Comparison of ENCODE assay signal across 8 mouse cellular contexts in genomic region chr15:99470971-99471676, GRCm38 (mm10). TPM values are rescaled to one million over a fixed set of nuclear protein-coding genes. Genes with fewer than 3 reads are reported as not detected.
A peak's percentile ranks its signal among the peaks of the same experiment; 100 is the strongest.
DNase-seq lines count a peak whose midpoint lies in the region; ATAC-seq and TF ChIP-seq lines count a peak whose summit lies in the region.

No protein-coding gene starts in this region.

- no peak for ATAC-seq in intestine, postnatal 0 days
- ATAC-seq in liver, embryonic 12.5 days = no peak
- no peak for ATAC-seq in neural tube, embryonic 11.5 days (ENCODE audit: insufficient read depth, low FRiP score, low TSS enrichment)

- intact Hi-C loops in gastrocnemius, postnatal 14 days (cut with DNase I; ENCODE audit: low total_unique reads) = no loop called here

- no peak overlapping the region for H3K4me3 ChIP-seq in intestine, postnatal 0 days (ENCODE audit: low read depth, low read length)
- no peak overlapping the region for H3K4me3 ChIP-seq in liver, embryonic 12.5 days
- no peak overlapping the region for H3K4me3 ChIP-seq in neural tube, embryonic 11.5 days (ENCODE audit: low read depth, low read length)

- H3K9me3 ChIP-seq in intestine, postnatal 0 days (ENCODE audit: control insufficient read depth) = no peaks in the 10 kb centered on the region
- no peaks in the 10 kb centered on the region for H3K9me3 ChIP-seq in liver, embryonic 12.5 days (replicated peaks)
- H3K9me3 ChIP-seq in neural tube, embryonic 11.5 days (ENCODE audit: control insufficient read depth, low read length) = no peaks in the 10 kb centered on the region

- TF ChIP-seq CTCF in intestine, postnatal 0 days (IDR thresholded peaks at IDR 0.05; ENCODE audit: low read depth) = peak; percentile 80

- no peak overlapping the region; the same call in 1 of the 2 replicates for H3K4me2 ChIP-seq in intestine, postnatal 0 days (replicated peaks; ENCODE audit: low read depth)
- H3K4me2 ChIP-seq in liver, embryonic 12.5 days = peak overlapping the region; percentile 10; the same call in 1 of the 2 replicates
- H3K4me2 ChIP-seq in neural tube, embryonic 11.5 days (ENCODE audit: low read depth) = no peak overlapping the region

- no peaks in the 10 kb centered on the region for H3K4me1 ChIP-seq in intestine, postnatal 0 days (replicated peaks; ENCODE audit: control insufficient read depth, insufficient read depth, low read length)
- H3K4me1 ChIP-seq in liver, embryonic 12.5 days = peaks cover 25% of the 10 kb centered on the region
- H3K4me1 ChIP-seq in neural tube, embryonic 11.5 days (ENCODE audit: control insufficient read depth, insufficient read depth, low read length) = 0 out of 2 replicates have a peak, but pooled peaks cover 2% of the 10 kb centered on the region

- H3K27ac ChIP-seq in intestine, postnatal 0 days (ENCODE audit: low read depth, low read length) = no peak overlapping the region
- H3K27ac ChIP-seq in liver, embryonic 12.5 days = no peak overlapping the region
- no peak overlapping the region for H3K27ac ChIP-seq in neural tube, embryonic 11.5 days (ENCODE audit: low read depth, low read length)

- 52% methylated on average over 17 of the region's 17 CpGs for WGBS in intestine, postnatal 0 days
- whole genome bisulfite sequencing in liver, embryonic 12.5 days (ENCODE audit: insufficient replicate concordance) = 50% methylated on average over 17 of the region's 17 CpGs
- WGBS in neural tube, embryonic 11.5 days = 67% methylated on average over 17 of the region's 17 CpGs

- peaks cover 4% of the 10 kb centered on the region; the same call in 1 of the 2 replicates for H3K27me3 ChIP-seq in intestine, postnatal 0 days (replicated peaks; ENCODE audit: control insufficient read depth, insufficient read depth, low read length)
- no peaks in the 10 kb centered on the region for H3K27me3 ChIP-seq in liver, embryonic 12.5 days (replicated peaks)
- no peaks in the 10 kb centered on the region for H3K27me3 ChIP-seq in neural tube, embryonic 11.5 days (ENCODE audit: control insufficient read depth, insufficient read depth, low read length)

- peak; percentile 70 for DNase-seq in layer of hippocampus, adult 11-12 months (ENCODE audit: low spot score)
- DNase-seq in layer of hippocampus, adult 9-10 months (ENCODE audit: low spot score) = no peak
- DNase-seq in cerebellum, adult 11-12 months = peak; percentile 70
- DNase-seq in gastrocnemius, postnatal 14 days = peak; percentile 55
- peak; percentile 63 for DNase-seq in neural tube, embryonic 11.5 days (ENCODE audit: low spot score)
- peak; percentile 72 for DNase-seq in thymus, postnatal 4 days

- 0 out of 2 replicates have a peak, but pooled peaks cover 5% of the 10 kb centered on the region for H3K36me3 ChIP-seq in intestine, postnatal 0 days (ENCODE audit: control insufficient read depth, insufficient read depth)
- peaks cover 22% of the 10 kb centered on the region for H3K36me3 ChIP-seq in liver, embryonic 12.5 days
- no peaks in the 10 kb centered on the region for H3K36me3 ChIP-seq in neural tube, embryonic 11.5 days (ENCODE audit: control insufficient read depth, insufficient read depth, low read length)

- no peak overlapping the region for H3K9ac ChIP-seq in intestine, postnatal 0 days (ENCODE audit: low read depth, low read length)
- H3K9ac ChIP-seq in liver, embryonic 12.5 days = no peak overlapping the region
- H3K9ac ChIP-seq in neural tube, embryonic 11.5 days (ENCODE audit: low read length) = no peak overlapping the region

RNA-seq across cellular contexts. Expression of gene Bcdin3d, which starts 3.4 kb away (rescaled TPM):
- total RNA-seq in gastrocnemius, postnatal 14 days (2021) = 1 to 10 TPM; 3.9 to 5.0 TPM
- 12.6 and 13.2 TPM in 2 replicates for polyA plus RNA-seq in intestine, postnatal 0 days (2015; fragmentation: Nextera tagmentation; extraction: Ambion mirVana)
- polyA plus RNA-seq in liver, embryonic 12.5 days (2016; fragmentation: Nextera tagmentation; extraction: Ambion mirVana) = 7.9 TPM in 2 replicates
- 17.6 and 18.1 TPM in 2 replicates for polyA plus RNA-seq in neural tube, embryonic 11.5 days (2014; fragmentation: Nextera tagmentation; extraction: Ambion mirVana)

RNA-seq across cellular contexts. Expression of gene Nckap5l, which starts 13.6 kb away (rescaled TPM):
- 1 to 10 TPM; 8.5 to 10.0 TPM for total RNA-seq in gastrocnemius, postnatal 14 days (2021)
- polyA plus RNA-seq in intestine, postnatal 0 days (2015; fragmentation: Nextera tagmentation; extraction: Ambion mirVana) = 1.8 and 2.1 TPM in 2 replicates
- 2.3 and 2.6 TPM in 2 replicates for polyA plus RNA-seq in liver, embryonic 12.5 days (2016; fragmentation: Nextera tagmentation; extraction: Ambion mirVana)
- 14.9 TPM in 2 replicates for polyA plus RNA-seq in neural tube, embryonic 11.5 days (2014; fragmentation: Nextera tagmentation; extraction: Ambion mirVana)

RNA-seq across cellular contexts. Expression of gene Faim2, which starts 56.8 kb away (rescaled TPM):
- total RNA-seq in gastrocnemius, postnatal 14 days (2021) = under 1 TPM; 0.14 to 0.16 TPM
- polyA plus RNA-seq in intestine, postnatal 0 days (2015; fragmentation: Nextera tagmentation; extraction: Ambion mirVana) = 1.5 and 1.6 TPM in 2 replicates
- 0.08 and 0.23 TPM in 2 replicates for polyA plus RNA-seq in liver, embryonic 12.5 days (2016; fragmentation: Nextera tagmentation; extraction: Ambion mirVana)
- 1.5 and 2.3 TPM in 2 replicates for polyA plus RNA-seq in neural tube, embryonic 11.5 days (2014; fragmentation: Nextera tagmentation; extraction: Ambion mirVana)
